Mouse (Mus musculus): ENCODE measurements around the gene Necab3. TPM values are rescaled to one million over a fixed set of nuclear protein-coding genes. Genes with fewer than 3 reads are reported as not detected.
A peak's percentile ranks its signal among the peaks of the same experiment; 100 is the strongest.

Gene Necab3
- total and polyA plus RNA-seq, 2 experiments from 2014 or later = 2.0 to 3.9 TPM

DNA sequence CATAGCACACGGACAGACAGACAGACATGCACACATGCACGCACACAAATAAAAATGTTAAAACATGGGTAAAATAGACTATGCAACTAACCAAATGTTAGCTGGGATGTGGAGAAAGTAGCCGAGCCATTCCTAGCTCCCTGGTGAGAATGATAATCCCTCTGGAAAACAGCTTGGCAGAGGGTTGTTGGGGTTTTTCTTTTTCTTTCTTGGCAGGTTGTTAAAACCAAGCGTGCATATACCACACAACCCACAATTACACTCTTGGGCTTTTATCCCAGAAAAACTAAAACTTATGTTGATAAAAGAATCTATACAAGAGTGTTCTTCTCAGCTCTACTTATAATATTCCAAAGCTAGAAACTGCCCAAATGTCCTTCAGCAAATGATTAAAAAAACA is 30.4 kb upstream of the Necab3 start:
- Histone ChIP-seq H3K4me2 (ENCODE audit: low read depth, low read length) (no peak overlapping the region), H3K27me3 (ENCODE audit: control insufficient read depth, insufficient read depth, low read length) (no peaks in the 10 kb centered on the region), H3K9me3 (replicated peaks; ENCODE audit: control insufficient read depth, low read length) (no peaks in the 10 kb centered on the region), H3K36me3 (replicated peaks; ENCODE audit: control insufficient read depth, insufficient read depth, low read length) (peaks cover 13% of the 10 kb centered on the region; the same call in 1 of the 2 replicates), H3K4me1 (ENCODE audit: control insufficient read depth, insufficient read depth) (peaks cover 12% of the 10 kb centered on the region), H3K27ac (ENCODE audit: low read depth) (no peak overlapping the region), H3K4me3 (ENCODE audit: low read depth, low read length) (no peak overlapping the region), H3K9ac (replicated peaks; ENCODE audit: low read depth, low read length) (no peak overlapping the region)
- ATAC-seq (ENCODE audit: insufficient read depth, low read depth) = no peak
- no peak for DNase-seq (ENCODE audit: low spot score)
- WGBS = 69% methylated on average over 4 of the region's 4 CpGs
- TF ChIP-seq EP300 (IDR thresholded peaks at IDR 0.05; ENCODE audit: low read depth) = no peak
- TF ChIP-seq CTCF (IDR thresholded peaks at IDR 0.05; ENCODE audit: low read depth) = no peak

DNA sequence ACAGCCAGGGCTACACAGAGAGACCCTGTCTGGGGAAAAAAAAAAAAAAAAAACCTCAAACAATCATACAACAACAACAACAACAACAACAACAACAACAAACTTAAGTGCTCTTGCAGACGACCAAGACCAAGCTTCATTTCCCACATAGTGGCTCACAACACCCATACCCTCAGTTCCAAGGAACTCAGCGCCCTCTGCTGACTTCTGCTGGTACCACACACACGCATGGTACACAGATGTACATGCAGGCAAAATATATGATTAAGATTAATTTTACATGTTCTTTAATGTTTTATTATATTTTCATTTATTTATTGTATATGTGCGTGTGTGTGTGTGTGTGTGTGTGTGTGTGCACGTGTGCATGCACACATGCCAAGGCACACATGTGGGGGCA is 27.7 kb upstream of the Necab3 start:
- WGBS = 69% methylated on average over 5 of the region's 5 CpGs
- H3K4me1 ChIP-seq (ENCODE audit: control insufficient read depth, insufficient read depth) = peaks cover 18% of the 10 kb centered on the region

DNA sequence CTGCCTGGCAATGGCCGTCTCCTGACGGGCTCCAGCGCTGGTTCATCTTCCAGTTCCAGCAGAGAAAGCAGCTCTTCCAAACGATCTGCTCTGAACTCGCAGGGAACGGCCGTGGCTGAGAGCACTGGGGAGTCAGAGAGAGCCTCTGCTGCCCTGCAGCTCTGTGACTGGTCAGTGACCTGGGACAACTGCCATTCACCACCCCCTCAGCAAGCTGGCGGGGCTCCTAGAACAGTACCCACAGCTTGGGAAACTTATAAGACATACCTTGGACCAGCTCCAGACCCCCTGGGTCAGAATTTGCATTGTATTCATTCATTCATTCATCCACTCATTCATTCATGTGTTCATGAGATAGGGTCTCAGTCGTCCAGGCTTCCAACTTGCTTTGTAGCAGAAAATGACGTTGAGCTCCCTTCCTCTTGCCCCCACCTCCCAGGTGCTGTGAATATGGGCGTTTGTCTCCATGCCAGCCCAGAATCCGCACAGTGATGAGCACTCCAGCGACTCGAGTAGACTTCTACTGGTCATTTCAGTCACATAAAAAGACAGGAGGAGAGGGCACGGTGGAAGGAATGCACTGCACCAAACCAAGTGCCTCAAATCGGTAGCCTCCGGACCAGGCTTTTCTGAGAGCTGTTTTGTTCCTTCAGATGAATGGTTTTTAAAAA is 26.4 kb upstream of the Necab3 start:
- WGBS = 51% methylated on average over 17 of the region's 17 CpGs
- Histone ChIP-seq H3K9ac (replicated peaks; ENCODE audit: low read depth, low read length) (0 out of 2 replicates have a peak overlapping the region, but pooled peaks have one; percentile 10), H3K27me3 (ENCODE audit: control insufficient read depth, insufficient read depth, low read length) (no peaks in the 10 kb centered on the region), H3K9me3 (replicated peaks; ENCODE audit: control insufficient read depth, low read length) (no peaks in the 10 kb centered on the region), H3K4me1 (ENCODE audit: control insufficient read depth, insufficient read depth) (peaks cover 22% of the 10 kb centered on the region), H3K27ac (ENCODE audit: low read depth) (no peak overlapping the region), H3K36me3 (replicated peaks; ENCODE audit: control insufficient read depth, insufficient read depth, low read length) (peaks cover 10% of the 10 kb centered on the region; the same call in 1 of the 2 replicates), H3K4me2 (ENCODE audit: low read depth, low read length) (no peak overlapping the region), H3K4me3 (ENCODE audit: low read depth, low read length) (no peak overlapping the region)
- ATAC-seq (ENCODE audit: insufficient read depth, low read depth) = no peak
- TF ChIP-seq EP300 (IDR thresholded peaks at IDR 0.05; ENCODE audit: low read depth) = no peak
- no peak for TF ChIP-seq CTCF (IDR thresholded peaks at IDR 0.05; ENCODE audit: low read depth)
- no peak for DNase-seq (ENCODE audit: low spot score)

More for the DNA sequence above, 27.7 kb upstream of the Necab3 start:
- no peak for DNase-seq (ENCODE audit: low spot score)
- Histone ChIP-seq H3K4me3 (ENCODE audit: low read depth, low read length) (no peak overlapping the region), H3K9me3 (replicated peaks; ENCODE audit: control insufficient read depth, low read length) (no peaks in the 10 kb centered on the region), H3K4me2 (ENCODE audit: low read depth, low read length) (no peak overlapping the region), H3K36me3 (replicated peaks; ENCODE audit: control insufficient read depth, insufficient read depth, low read length) (peaks cover 10% of the 10 kb centered on the region; the same call in 1 of the 2 replicates), H3K9ac (replicated peaks; ENCODE audit: low read depth, low read length) (no peak overlapping the region), H3K27me3 (ENCODE audit: control insufficient read depth, insufficient read depth, low read length) (no peaks in the 10 kb centered on the region), H3K27ac (ENCODE audit: low read depth) (no peak overlapping the region)
- ATAC-seq (ENCODE audit: insufficient read depth, low read depth) = no peak
- TF ChIP-seq CTCF (IDR thresholded peaks at IDR 0.05; ENCODE audit: low read depth) (peak; percentile 48), EP300 (IDR thresholded peaks at IDR 0.05; ENCODE audit: low read depth) (no peak)

DNA sequence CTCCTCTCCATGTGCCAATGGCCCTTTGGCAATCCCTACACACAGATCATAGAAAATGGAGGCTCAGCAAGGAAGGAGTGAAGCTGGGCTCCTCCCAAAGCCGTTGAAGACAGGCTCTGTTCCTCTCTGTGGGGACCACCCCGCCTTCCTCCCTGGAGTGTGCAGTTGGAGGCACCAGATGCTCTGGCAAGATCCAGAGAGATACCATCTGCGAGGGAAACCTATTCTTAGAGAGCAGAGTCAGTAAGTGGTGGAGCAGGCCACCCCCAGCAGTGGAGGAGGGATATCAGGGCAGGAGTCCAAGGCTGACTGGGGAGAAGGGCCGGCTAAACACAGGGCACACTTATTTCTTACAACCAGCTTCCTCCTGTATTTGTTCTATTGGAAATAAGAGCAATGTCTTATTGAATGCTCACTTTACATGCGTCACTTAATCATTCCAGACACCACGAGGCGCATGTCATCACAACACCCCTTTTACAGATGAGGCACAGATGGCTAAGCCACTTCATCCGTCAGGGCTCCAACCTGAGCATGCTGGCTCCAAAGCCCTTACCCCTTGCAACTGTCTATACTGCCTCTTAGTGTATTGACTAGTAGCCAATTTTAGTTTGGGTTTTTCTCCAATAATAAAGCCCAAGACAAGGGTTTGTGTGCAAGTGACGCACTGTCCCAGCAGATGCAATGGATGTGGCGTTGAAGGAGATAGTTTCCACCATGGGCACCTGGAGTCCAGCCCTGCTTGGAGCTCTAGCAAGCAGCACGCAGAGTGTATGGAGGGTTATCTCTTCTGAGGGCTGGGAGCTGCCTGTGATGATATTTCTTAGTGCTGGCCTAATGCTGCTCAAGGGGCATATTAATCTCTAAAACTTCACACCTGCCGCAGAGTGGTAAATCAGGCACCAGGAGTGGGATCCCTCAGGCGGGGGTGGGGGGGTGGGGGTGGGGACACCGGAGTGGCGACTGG is 25.5 kb upstream of the Necab3 start:
- ATAC-seq (ENCODE audit: insufficient read depth, low read depth) (no peak), DNase-seq (ENCODE audit: low spot score) (no peak)
- Histone ChIP-seq H3K4me3 (ENCODE audit: low read depth, low read length) (no peak overlapping the region), H3K36me3 (replicated peaks; ENCODE audit: control insufficient read depth, insufficient read depth, low read length) (peaks cover 10% of the 10 kb centered on the region; the same call in 1 of the 2 replicates), H3K4me2 (ENCODE audit: low read depth, low read length) (no peak overlapping the region), H3K4me1 (ENCODE audit: control insufficient read depth, insufficient read depth) (peaks cover 22% of the 10 kb centered on the region), H3K27me3 (ENCODE audit: control insufficient read depth, insufficient read depth, low read length) (no peaks in the 10 kb centered on the region), H3K9me3 (replicated peaks; ENCODE audit: control insufficient read depth, low read length) (no peaks in the 10 kb centered on the region), H3K27ac (ENCODE audit: low read depth) (no peak overlapping the region), H3K9ac (replicated peaks; ENCODE audit: low read depth, low read length) (no peak overlapping the region)
- 39% methylated on average over 15 of the region's 15 CpGs for WGBS
- TF ChIP-seq EP300 (IDR thresholded peaks at IDR 0.05; ENCODE audit: low read depth) = no peak
- TF ChIP-seq CTCF (IDR thresholded peaks at IDR 0.05; ENCODE audit: low read depth) = no peak

DNA sequence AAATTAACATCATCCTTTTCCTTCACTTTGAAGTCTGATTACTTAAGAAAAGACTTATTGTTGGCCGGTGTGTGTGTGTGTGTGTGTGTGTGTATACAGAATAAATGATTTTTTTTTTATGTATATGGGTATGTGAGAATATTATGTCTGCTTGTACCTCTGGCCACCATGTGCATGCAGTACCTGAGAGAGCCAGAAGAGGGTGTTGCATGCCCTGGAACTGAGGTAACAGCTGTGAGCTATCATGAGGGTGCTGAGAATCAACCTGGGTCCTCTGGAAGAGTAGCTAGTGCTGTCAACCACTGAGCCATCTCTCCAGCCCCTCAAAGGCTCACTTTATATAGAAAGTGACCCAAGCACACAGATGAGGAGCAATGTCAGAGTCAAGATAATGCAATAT is 22.7 kb upstream of the Necab3 start:
- H3K4me3 ChIP-seq (ENCODE audit: low read depth, low read length) = no peak overlapping the region
- no peak for DNase-seq (ENCODE audit: low spot score)
- TF ChIP-seq CTCF (IDR thresholded peaks at IDR 0.05; ENCODE audit: low read depth) = no peak
- no peak for TF ChIP-seq EP300 (IDR thresholded peaks at IDR 0.05; ENCODE audit: low read depth)
- H3K27ac ChIP-seq (ENCODE audit: low read depth) = no peak overlapping the region
- H3K4me1 ChIP-seq (ENCODE audit: control insufficient read depth, insufficient read depth) = peaks cover 20% of the 10 kb centered on the region; the same call in 1 of the 2 replicates
- H3K9me3 ChIP-seq (replicated peaks; ENCODE audit: control insufficient read depth, low read length) = no peaks in the 10 kb centered on the region
- H3K4me2 ChIP-seq (ENCODE audit: low read depth, low read length) = no peak overlapping the region
- no peak overlapping the region for H3K9ac ChIP-seq (replicated peaks; ENCODE audit: low read depth, low read length)
- H3K36me3 ChIP-seq (replicated peaks; ENCODE audit: control insufficient read depth, insufficient read depth, low read length) = no peaks in the 10 kb centered on the region
- ATAC-seq (ENCODE audit: insufficient read depth, low read depth) = no peak
- H3K27me3 ChIP-seq (ENCODE audit: control insufficient read depth, insufficient read depth, low read length) = no peaks in the 10 kb centered on the region
- 82% methylated on average over 1 of the region's 1 CpGs for WGBS
